Mouse (Mus musculus) embryonic facial prominence, embryonic 13.5 days (tissue): ENCODE measurements around the gene Lrrc27. TPM values are rescaled to one million over a fixed set of nuclear protein-coding genes. Genes with fewer than 3 reads are reported as not detected.

Source experiments
- ATAC-seq: fragments of 200-750 bp; cut with Nextera tagmentation; 2 replicates; pipeline ENCODE4 v1.8.0; 2017; ENCODE audit warnings: low read depth; ENCODE audit not compliant: insufficient number of reproducible peaks, insufficient read depth, low FRiP score, low TSS enrichment
- H3K27ac ChIP-seq: fragments of 300-500 bp; sonication (generic); 2 replicates; pipeline ENCODE4 v1.5.1; 2015; ENCODE audit warnings: moderate library complexity, mild to moderate bottlenecking, inconsistent platforms
- H3K27me3 ChIP-seq: fragments of 300-500 bp; sonication (generic); 2 replicates; pipeline ENCODE4 v1.6.1; 2015; ENCODE audit warnings: mild to moderate bottlenecking, inconsistent platforms
- H3K36me3 ChIP-seq: fragments of 300-500 bp; sonication (generic); 2 replicates; pipeline ENCODE4 v1.6.1; 2015; ENCODE audit warnings: mild to moderate bottlenecking, inconsistent platforms
- H3K4me1 ChIP-seq: fragments of 300-500 bp; sonication (generic); 2 replicates; pipeline ENCODE4 v1.6.1; 2015; ENCODE audit warnings: inconsistent platforms
- H3K4me2 ChIP-seq: fragments of 300-500 bp; sonication (generic); 2 replicates; pipeline ENCODE4 v1.6.1; 2015; ENCODE audit warnings: moderate library complexity, mild to moderate bottlenecking, inconsistent platforms
- H3K4me3 ChIP-seq: fragments of 300-500 bp; sonication (generic); 2 replicates; pipeline ENCODE4 v1.5.1; 2015; ENCODE audit warnings: mild to moderate bottlenecking, inconsistent platforms
- H3K9ac ChIP-seq: fragments of 300-500 bp; sonication (generic); 2 replicates; pipeline ENCODE4 v1.6.1; 2015; ENCODE audit warnings: mild to moderate bottlenecking, inconsistent platforms
- H3K9me3 ChIP-seq: fragments of 300-500 bp; sonication (generic); 2 replicates; pipeline ENCODE4 v1.6.1; 2016; ENCODE audit warnings: inconsistent platforms
- WGBS: fragments of 180-500 bp; shearing (Covaris S2); methylation state at CpG from one replicate; pipeline ENCODE4 v1.1.7; 2015; ENCODE audit warnings: mixed read lengths; 5-methylcytosine and 5-hydroxymethylcytosine counted together
- polyA plus RNA-seq: library from polyadenylated mRNA; unstranded; fragments of >200 nt; fragmentation: Nextera tagmentation; extraction: Ambion mirVana; gene quantifications from 2 replicates; pipeline ENCODE4 v1.2.1, GENCODE M21; 2015

Lrrc27 gene
- polyA plus RNA-seq, 1 experiment from 2014 or later, result 2.0 TPM

DNA sequence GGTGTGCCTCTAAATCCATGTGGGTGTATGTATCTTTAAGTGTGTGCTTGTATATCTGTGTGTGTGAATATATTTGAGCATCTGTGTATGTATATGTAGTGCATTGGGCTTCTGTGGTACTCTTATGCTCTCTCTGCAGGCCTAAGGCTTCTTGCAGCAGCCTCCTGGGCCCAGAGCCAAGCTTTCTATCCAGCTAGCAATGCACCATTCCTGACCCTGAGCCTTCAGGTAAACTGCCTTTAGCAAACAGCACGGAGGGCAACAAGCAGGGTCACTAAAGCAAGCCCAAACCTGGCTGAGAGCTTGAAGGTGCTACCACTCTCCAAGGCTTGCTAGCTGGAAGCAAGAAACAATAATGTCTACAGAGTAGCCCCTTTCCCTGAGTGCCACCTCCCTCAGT, 67.3 kb downstream of the Lrrc27 start:
- ATAC-seq, result no peak
- Histone ChIP-seq H3K27me3 (no peaks in the 10 kb centered on the region), H3K4me2 (no peak overlapping the region), H3K4me3 (no peak overlapping the region), H3K36me3 (no peaks in the 10 kb centered on the region), H3K27ac (peak overlapping the region; percentile 9; the same call in 1 of the 2 replicates), H3K9ac (no peak overlapping the region), H3K4me1 (peaks cover 64% of the 10 kb centered on the region), H3K9me3 (no peaks in the 10 kb centered on the region)
- WGBS, result 71% methylated on average over 1 of the region's 1 CpGs

DNA sequence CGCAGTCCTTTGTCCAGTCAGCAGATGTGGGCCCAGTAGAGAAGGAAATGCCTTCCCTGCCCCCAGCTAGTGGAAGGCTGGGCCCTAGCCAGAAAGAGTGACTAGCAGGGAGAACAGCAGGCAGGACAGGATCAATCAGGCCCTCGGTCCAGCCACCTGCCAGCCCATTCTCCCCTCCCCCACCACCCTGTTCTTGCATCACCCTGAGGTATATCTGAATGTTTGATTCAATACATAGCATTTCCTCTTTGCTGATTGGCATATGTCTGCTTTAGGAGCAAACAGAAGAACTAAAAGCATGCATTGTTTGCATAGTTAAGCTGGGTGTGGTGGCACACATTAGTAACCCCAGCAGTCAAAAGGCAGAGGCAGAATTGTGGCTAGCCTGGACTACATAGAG, 68.4 kb downstream of the Lrrc27 start:
- H3K9ac ChIP-seq, result peak overlapping the region; percentile 4; the same call in 1 of the 2 replicates
- H3K4me1 ChIP-seq, result peaks cover 59% of the 10 kb centered on the region
- 0 out of 2 replicates have a peak overlapping the region, but pooled peaks have one; percentile 12 for H3K27ac ChIP-seq
- H3K4me3 ChIP-seq, result no peak overlapping the region
- no peak overlapping the region for H3K4me2 ChIP-seq
- H3K27me3 ChIP-seq, result no peaks in the 10 kb centered on the region
- 39% methylated on average over 2 of the region's 2 CpGs for WGBS
- no peaks in the 10 kb centered on the region for H3K9me3 ChIP-seq
- H3K36me3 ChIP-seq, result no peaks in the 10 kb centered on the region
- no peak for ATAC-seq

DNA sequence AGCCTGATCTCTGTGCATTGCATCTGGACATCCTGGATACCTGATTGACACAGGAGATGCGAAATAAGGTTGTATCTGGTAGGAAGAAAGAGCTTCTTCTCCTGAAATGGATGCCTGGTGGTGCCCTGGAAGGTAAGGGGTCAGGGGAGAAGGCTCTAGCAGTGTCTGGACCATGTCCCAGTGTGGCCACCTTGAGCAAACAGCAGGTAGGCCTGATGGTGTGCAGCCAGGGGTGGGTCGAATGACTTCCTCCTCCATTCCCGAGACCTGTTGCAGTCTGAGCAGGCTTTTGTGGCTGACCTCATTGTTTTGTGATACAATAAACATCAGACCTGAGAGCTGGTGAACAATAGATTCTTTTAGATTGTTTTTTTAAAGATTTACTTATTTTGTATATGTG, 69.2 kb downstream of the Lrrc27 start:
- no peak overlapping the region for H3K27ac ChIP-seq
- H3K9me3 ChIP-seq, result no peaks in the 10 kb centered on the region
- H3K9ac ChIP-seq, result no peak overlapping the region
- no peaks in the 10 kb centered on the region for H3K36me3 ChIP-seq
- no peak overlapping the region for H3K4me3 ChIP-seq
- peaks cover 51% of the 10 kb centered on the region for H3K4me1 ChIP-seq
- 86% methylated on average over 3 of the region's 3 CpGs for WGBS
- no peaks in the 10 kb centered on the region for H3K27me3 ChIP-seq
- ATAC-seq, result no peak
- H3K4me2 ChIP-seq, result no peak overlapping the region

DNA sequence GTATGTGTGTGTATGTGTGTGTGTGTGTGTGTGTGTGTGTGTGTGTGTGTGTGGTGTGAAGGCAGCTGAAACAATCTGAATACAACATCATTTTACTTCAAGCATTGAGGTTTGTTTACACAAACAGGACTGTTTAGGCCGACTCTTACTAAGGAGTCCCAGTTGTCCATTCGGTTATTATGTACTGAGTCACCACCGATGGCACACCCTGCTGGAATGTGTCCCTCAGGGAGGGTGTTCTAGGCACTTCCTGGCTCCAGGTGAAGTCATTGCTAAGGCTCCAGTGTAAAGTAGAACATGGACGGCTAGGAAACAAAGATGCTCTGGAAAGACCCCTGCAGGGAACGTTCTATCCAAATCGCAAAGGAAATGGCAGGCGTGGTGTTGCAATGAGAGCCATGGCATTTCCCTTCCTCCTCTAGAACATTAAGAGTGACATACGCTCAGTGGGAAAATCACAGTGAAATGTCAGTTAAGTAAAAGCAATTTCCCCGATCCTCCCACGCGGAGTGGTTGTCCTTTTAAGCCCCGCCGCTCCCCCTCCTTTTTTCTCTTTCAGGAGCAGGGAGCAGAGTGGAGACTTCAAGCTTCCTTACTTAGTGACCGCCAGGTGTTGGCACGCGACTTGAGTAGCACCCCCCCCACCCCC, 72.6 kb downstream of the Lrrc27 start:
- ATAC-seq, result no peak
- Histone ChIP-seq H3K4me3 (no peak overlapping the region), H3K4me1 (peaks cover 40% of the 10 kb centered on the region), H3K27me3 (no peaks in the 10 kb centered on the region), H3K9me3 (no peaks in the 10 kb centered on the region), H3K27ac (no peak overlapping the region), H3K4me2 (no peak overlapping the region), H3K36me3 (no peaks in the 10 kb centered on the region), H3K9ac (no peak overlapping the region)
- 75% methylated on average over 16 of the region's 16 CpGs for WGBS

DNA sequence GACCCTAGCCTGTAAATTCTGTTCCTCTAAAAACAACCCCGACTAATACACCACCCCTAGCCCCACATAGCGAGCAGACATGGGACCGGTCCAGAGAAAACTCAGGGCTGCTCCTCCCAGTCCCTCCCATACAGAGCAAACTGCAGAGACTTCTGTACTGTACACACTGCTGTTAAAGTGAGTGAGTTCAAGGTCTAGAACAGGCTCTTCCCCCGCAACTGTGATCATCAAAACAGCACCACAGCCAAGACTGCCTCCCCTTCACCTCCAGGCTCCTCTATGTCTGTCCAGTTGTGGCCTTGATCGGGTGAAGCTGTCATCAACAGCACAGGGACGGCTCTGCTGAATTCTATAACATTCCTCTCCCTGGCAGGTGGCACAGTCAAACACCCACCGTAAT, 75.8 kb downstream of the Lrrc27 start:
- no peak overlapping the region for H3K4me3 ChIP-seq
- no peak for ATAC-seq
- H3K27me3 ChIP-seq, result no peaks in the 10 kb centered on the region
- no peak overlapping the region for H3K4me2 ChIP-seq
- no peak overlapping the region for H3K9ac ChIP-seq
- no peaks in the 10 kb centered on the region for H3K36me3 ChIP-seq
- peaks cover 20% of the 10 kb centered on the region for H3K4me1 ChIP-seq
- no peaks in the 10 kb centered on the region for H3K9me3 ChIP-seq
- WGBS, result 84% methylated on average over 7 of the region's 7 CpGs
- H3K27ac ChIP-seq, result no peak overlapping the region

Other genes with a start within 250 kb of the Lrrc27 start
- 24.1 and 27.9 TPM in 2 replicates for gene Dpysl4, start 127.0 kb upstream of the Lrrc27 start, polyA plus RNA-seq
- 0.18 and 0.22 TPM in 2 replicates for gene Stk32c, start 319 bp downstream of the Lrrc27 start, polyA plus RNA-seq
- gene Pwwp2b, start 35.5 kb downstream of the Lrrc27 start, polyA plus RNA-seq, result 13.7 and 16.0 TPM in 2 replicates
- 24.4 and 24.9 TPM in 2 replicates for gene Inpp5a, start 176.1 kb downstream of the Lrrc27 start, polyA plus RNA-seq